Mouse (Mus musculus) limb, embryonic 11.5 days (tissue): Measurements from ENCODE around the gene Gm49405. TPM values are rescaled to one million over a fixed set of nuclear protein-coding genes. Genes with fewer than 3 reads are reported as not detected.

ENCODE experiments used
- ATAC-seq: fragments of 200-750 bp; cut with Nextera tagmentation; 2 replicates; pipeline ENCODE4 v1.8.0; 2017; ENCODE audit warnings: low read depth; ENCODE audit not compliant: insufficient number of reproducible peaks, low FRiP score, low TSS enrichment
- DNase-seq: peaks from one replicate; pipeline ENCODE4 v3.0.0-alpha.2; 2015; ENCODE audit warnings: low spot score
- H3K27ac ChIP-seq: fragments of 300-500 bp; sonication (generic); replicated peaks from 2 replicates; pipeline ENCODE4 v1.5.1; 2014; ENCODE audit warnings: low read depth, mild to moderate bottlenecking, low read length
- H3K27me3 ChIP-seq: fragments of 300-500 bp; sonication (generic); 2 replicates; pipeline ENCODE4 v1.6.1; 2014; ENCODE audit warnings: mild to moderate bottlenecking, low read length, mixed read lengths; ENCODE audit not compliant: control insufficient read depth, insufficient read depth
- H3K36me3 ChIP-seq: fragments of 300-500 bp; sonication (generic); 2 replicates; pipeline ENCODE4 v1.6.1; 2014; ENCODE audit warnings: mild to moderate bottlenecking, low read length, moderate library complexity, mixed read lengths; ENCODE audit not compliant: control insufficient read depth, insufficient read depth
- H3K4me1 ChIP-seq: fragments of 300-500 bp; sonication (generic); 2 replicates; pipeline ENCODE4 v1.6.1; 2014; ENCODE audit warnings: low read length, mixed read lengths; ENCODE audit not compliant: control insufficient read depth, insufficient read depth
- H3K4me2 ChIP-seq: fragments of 300-500 bp; sonication (generic); 2 replicates; pipeline ENCODE4 v1.6.1; 2014; ENCODE audit warnings: low read depth, mild to moderate bottlenecking, moderate library complexity; ENCODE audit not compliant: severe bottlenecking
- H3K4me3 ChIP-seq: fragments of 300-500 bp; sonication (generic); 2 replicates; pipeline ENCODE4 v1.5.1; 2014; ENCODE audit warnings: low read depth, low read length
- H3K9ac ChIP-seq: fragments of 300-500 bp; sonication (generic); 2 replicates; pipeline ENCODE4 v1.6.1; 2014; ENCODE audit warnings: mild to moderate bottlenecking, low read length
- H3K9me3 ChIP-seq: fragments of 300-500 bp; sonication (generic); 2 replicates; pipeline ENCODE4 v1.6.1; 2016; ENCODE audit warnings: low read length; ENCODE audit not compliant: control insufficient read depth
- WGBS: fragments of 180-500 bp; shearing (Covaris S2); extraction: QIAGEN DNeasy Blood & Tissue Kit; methylation state at CpG from one replicate; pipeline ENCODE4 v1.1.7; 2014; 5-methylcytosine and 5-hydroxymethylcytosine counted together
- polyA plus RNA-seq: library from polyadenylated mRNA; unstranded; fragments of >200 nt; fragmentation: Nextera tagmentation; extraction: Ambion mirVana; gene quantifications from 2 replicates; pipeline ENCODE4 v1.2.1, GENCODE M21; 2014

Gm49405 gene
- polyA plus RNA-seq, 1 experiment from 2014 or later: 2.5 TPM

GRCm38 (mm10) chr19:3975866-3976265 is 24.6 kb upstream of the Gm49405 start:
- Histone ChIP-seq H3K9ac (no peak overlapping the region), H3K4me2 (no peak overlapping the region), H3K4me3 (no peak overlapping the region), H3K27ac (no peak overlapping the region), H3K9me3 (no peaks in the 10 kb centered on the region), H3K27me3 (no peaks in the 10 kb centered on the region), H3K4me1 (0 out of 2 replicates have a peak, but pooled peaks cover 2% of the 10 kb centered on the region), H3K36me3 (no peaks in the 10 kb centered on the region)
- ATAC-seq: no peak
- WGBS: 69% methylated on average over 2 of the region's 2 CpGs
- no peak for DNase-seq

DNA sequence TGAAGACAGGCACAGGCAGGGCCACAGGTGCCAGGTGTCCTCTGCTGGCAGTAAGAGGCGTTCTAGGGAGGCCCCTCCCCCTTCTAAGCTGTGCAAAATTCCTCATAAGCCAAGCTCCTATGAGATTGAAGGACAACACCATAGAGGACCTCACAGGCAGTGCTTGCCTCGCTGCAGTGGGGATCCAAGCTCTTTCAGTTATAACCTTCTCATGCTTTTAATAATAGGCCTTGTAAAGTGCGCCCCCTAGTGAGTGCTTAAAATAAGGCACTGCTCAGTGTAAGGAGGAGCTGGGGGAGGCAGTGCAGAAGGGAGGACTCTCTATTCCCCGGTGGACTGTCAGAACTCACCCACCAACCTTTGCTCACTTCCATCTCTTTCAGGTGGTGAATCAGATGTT is 20.1 kb upstream of the Gm49405 start:
- Histone ChIP-seq H3K9me3 (no peaks in the 10 kb centered on the region), H3K9ac (no peak overlapping the region), H3K27ac (no peak overlapping the region), H3K4me1 (0 out of 2 replicates have a peak, but pooled peaks cover 2% of the 10 kb centered on the region), H3K4me2 (no peak overlapping the region), H3K27me3 (no peaks in the 10 kb centered on the region), H3K4me3 (no peak overlapping the region), H3K36me3 (no peaks in the 10 kb centered on the region)
- peak; percentile 69; the same call in 1 of the 2 replicates for ATAC-seq
- DNase-seq: peak; percentile 86
- 9% methylated on average over 4 of the region's 4 CpGs for WGBS

GRCm38 (mm10) chr19:3980917-3981316 is 19.5 kb upstream of the Gm49405 start:
- no peaks in the 10 kb centered on the region for H3K27me3 ChIP-seq
- DNase-seq (no peak), ATAC-seq (no peak)
- H3K36me3 ChIP-seq: no peaks in the 10 kb centered on the region
- H3K9ac ChIP-seq: no peak overlapping the region
- H3K9me3 ChIP-seq: no peaks in the 10 kb centered on the region
- no peak overlapping the region for H3K27ac ChIP-seq
- WGBS: 69% methylated on average over 9 of the region's 9 CpGs
- H3K4me1 ChIP-seq: 0 out of 2 replicates have a peak, but pooled peaks cover 4% of the 10 kb centered on the region
- no peak overlapping the region for H3K4me3 ChIP-seq
- no peak overlapping the region for H3K4me2 ChIP-seq

DNA sequence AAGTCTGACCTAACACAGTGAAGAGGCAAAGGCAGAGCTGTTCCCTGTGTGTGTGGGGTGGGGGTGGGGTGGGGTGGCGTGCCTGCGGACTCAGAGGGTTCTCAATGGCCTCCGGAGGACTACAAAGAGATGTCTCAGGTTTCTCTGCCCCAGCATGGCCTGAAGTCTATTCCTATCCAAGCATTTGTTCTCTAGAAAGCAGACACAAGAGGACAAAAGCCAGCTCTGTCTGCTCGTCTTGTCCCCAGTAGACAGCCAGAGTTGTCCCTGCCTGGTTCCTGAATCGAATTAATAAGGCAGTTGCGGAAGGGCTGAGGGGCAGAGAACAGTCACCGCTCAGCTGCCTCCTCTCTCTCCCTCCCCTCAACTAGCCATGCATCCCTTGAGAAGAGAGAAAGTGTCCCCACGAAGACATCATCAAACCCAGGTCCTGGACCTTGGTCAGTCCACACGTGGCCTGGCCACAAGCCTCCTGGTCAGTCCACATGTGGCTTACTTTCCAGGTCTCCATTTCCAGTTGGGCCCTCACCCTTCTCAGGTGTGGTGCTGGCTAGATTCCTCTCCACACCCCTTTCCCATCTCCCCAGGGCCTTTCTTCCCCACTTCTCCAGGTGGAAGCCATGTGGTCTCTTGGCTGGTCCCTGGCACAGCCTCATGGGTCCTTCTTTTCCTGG is 16.8 kb upstream of the Gm49405 start:
- Histone ChIP-seq H3K27ac (no peak overlapping the region; the same call in 1 of the 2 replicates), H3K4me2 (no peak overlapping the region), H3K36me3 (no peaks in the 10 kb centered on the region), H3K9me3 (no peaks in the 10 kb centered on the region), H3K4me1 (0 out of 2 replicates have a peak, but pooled peaks cover 6% of the 10 kb centered on the region), H3K9ac (no peak overlapping the region), H3K27me3 (no peaks in the 10 kb centered on the region), H3K4me3 (no peak overlapping the region)
- ATAC-seq: no peak
- DNase-seq: no peak
- WGBS: 48% methylated on average over 9 of the region's 9 CpGs

GRCm38 (mm10) chr19:3985261-3985681 is 15.2 kb upstream of the Gm49405 start:
- no peaks in the 10 kb centered on the region for H3K27me3 ChIP-seq
- 39% methylated on average over 8 of the region's 8 CpGs for WGBS
- H3K4me3 ChIP-seq: no peak overlapping the region
- H3K27ac ChIP-seq: no peak overlapping the region
- no peaks in the 10 kb centered on the region for H3K9me3 ChIP-seq
- no peak overlapping the region for H3K4me2 ChIP-seq
- ATAC-seq (no peak), DNase-seq (no peak)
- H3K9ac ChIP-seq: no peak overlapping the region; the same call in 1 of the 2 replicates
- H3K4me1 ChIP-seq: 0 out of 2 replicates have a peak, but pooled peaks cover 6% of the 10 kb centered on the region
- H3K36me3 ChIP-seq: no peaks in the 10 kb centered on the region

DNA sequence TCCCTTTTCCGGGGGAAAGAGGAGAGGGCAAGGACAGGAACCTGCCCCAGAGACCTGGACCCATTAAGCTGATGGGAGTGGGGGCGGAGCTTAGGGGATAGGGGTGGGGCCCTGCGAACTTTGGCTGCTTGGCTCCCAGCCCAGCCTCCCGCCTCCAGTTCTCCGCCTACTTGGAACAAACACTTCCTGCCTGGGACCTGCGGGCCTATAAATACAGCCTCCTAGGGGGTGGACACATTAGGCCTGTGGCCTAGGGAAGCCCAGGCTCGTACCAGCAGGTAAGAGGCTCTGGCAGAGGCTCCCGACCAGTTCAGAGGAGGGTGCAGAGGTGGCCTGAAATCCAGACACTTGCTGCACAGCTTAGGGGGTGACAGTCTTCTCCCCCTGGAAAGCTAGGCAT is 14.1 kb upstream of the Gm49405 start, which contains the start of gene Acy3:
TSS of gene Acy3 (plus strand) at position 237 of the 400 bp plus-strand sequence.
- Histone ChIP-seq H3K4me1 (0 out of 2 replicates have a peak, but pooled peaks cover 6% of the 10 kb centered on the region), H3K4me3 (no peak within 1 kb of the TSS), H3K9ac (no peak within 1 kb of the TSS), H3K4me2 (no peak within 1 kb of the TSS), H3K27me3 (no peaks in the 10 kb centered on the region), H3K36me3 (no peaks in the 10 kb centered on the region), H3K9me3 (no peaks in the 10 kb centered on the region), H3K27ac (peak within 1 kb of the TSS; percentile 14; the same call in 1 of the 2 replicates)
- ATAC-seq (peak; percentile 42; the same call in 1 of the 2 replicates), DNase-seq (peak; percentile 69)
- 10% methylated on average over 8 of the region's 8 CpGs for WGBS

DNA sequence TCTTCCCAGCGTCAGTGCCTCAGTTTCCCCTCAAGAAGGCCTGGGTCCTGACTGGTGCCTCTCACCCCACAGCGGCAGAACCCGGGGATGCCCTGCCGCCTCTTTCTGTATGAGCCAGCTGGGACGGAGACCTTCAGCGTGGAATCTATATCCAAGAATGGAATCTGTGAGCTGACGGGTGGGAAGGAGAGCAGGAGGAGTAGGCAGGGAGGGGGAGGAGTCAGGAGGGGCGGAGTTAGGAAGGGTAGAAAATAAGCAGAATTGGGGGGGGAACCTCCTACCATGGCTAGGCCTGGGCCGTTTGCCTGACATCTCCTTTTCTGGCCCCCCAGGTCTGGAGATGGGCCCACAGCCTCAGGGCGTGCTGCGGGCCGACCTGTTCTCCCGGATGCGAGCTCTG is 12.4 kb upstream of the Gm49405 start:
- no peaks in the 10 kb centered on the region for H3K36me3 ChIP-seq
- DNase-seq (no peak), ATAC-seq (no peak)
- H3K9ac ChIP-seq: no peak overlapping the region
- no peak overlapping the region for H3K4me3 ChIP-seq
- H3K4me2 ChIP-seq: no peak overlapping the region
- 88% methylated on average over 14 of the region's 14 CpGs for WGBS
- H3K9me3 ChIP-seq: no peaks in the 10 kb centered on the region
- no peaks in the 10 kb centered on the region for H3K27me3 ChIP-seq
- H3K27ac ChIP-seq: no peak overlapping the region
- H3K4me1 ChIP-seq: 0 out of 2 replicates have a peak, but pooled peaks cover 6% of the 10 kb centered on the region

GRCm38 (mm10) chr19:3988750-3989149 is 11.7 kb upstream of the Gm49405 start:
- DNase-seq: no peak
- Histone ChIP-seq H3K9me3 (no peaks in the 10 kb centered on the region), H3K4me3 (no peak overlapping the region), H3K27me3 (no peaks in the 10 kb centered on the region), H3K27ac (no peak overlapping the region), H3K4me2 (no peak overlapping the region), H3K9ac (no peak overlapping the region), H3K36me3 (no peaks in the 10 kb centered on the region), H3K4me1 (0 out of 2 replicates have a peak, but pooled peaks cover 6% of the 10 kb centered on the region)
- no peak for ATAC-seq
- WGBS: 86% methylated on average over 4 of the region's 4 CpGs
